Mouse (Mus musculus) left cerebral cortex, postnatal 10 days (tissue): ENCODE measurements at regions not wholly inside any gene's neighbourhood (a gene's known extent, or its start where the extent isn't known, plus 50 kb on each side); places are given as distances from the start of the nearest gene placed in this dataset.

Experiments used
- DNase-seq, 2 experiments: peaks; one replicate each; pipeline ENCODE4 v3.0.0; 2021 to 2022; ENCODE audit warnings: low spot score in 2 of 2, mixed read lengths in 1 of 2; ENCODE audit errors: extremely low spot score in 1 of 2
- intact Hi-C: fragments of 180-260 bp; cut with DNase I; formaldehyde crosslinking; loops from one replicate; pipeline ENCODE4 v1.15.1; 2025

DNA sequence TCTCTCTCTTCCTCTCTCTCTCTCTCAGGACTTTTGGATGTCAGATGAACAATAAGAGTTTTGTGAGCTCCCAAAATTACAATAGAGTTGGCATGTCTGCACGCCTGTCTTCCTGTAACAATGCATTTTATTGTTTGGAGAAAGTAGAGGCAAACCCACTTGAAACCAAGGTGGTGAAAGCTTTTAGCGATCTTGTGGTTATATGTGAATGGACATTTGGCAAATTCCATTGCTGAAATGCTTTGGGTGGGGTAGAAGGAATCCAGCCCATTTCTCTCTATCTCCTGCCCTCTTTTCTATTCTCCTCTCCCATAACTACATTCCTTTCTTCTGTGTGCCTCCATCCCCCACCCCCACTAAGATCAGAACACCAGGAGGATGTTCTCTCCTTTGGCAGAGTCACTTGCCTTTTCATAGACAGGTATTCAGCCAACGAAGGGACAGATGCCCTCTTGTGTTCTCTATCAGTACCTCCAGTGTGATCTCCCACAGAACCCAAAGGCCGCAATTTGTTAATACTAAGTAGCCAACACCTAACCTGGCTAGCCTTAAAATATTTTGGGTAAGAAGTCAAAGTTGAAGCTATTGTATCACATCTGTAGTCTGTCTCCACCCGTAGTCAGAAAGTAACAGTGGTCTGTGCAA lies 542.9 kb downstream of the Lmo4 start:
- no peak for DNase-seq
- intact Hi-C loops: no loop called here

DNA sequence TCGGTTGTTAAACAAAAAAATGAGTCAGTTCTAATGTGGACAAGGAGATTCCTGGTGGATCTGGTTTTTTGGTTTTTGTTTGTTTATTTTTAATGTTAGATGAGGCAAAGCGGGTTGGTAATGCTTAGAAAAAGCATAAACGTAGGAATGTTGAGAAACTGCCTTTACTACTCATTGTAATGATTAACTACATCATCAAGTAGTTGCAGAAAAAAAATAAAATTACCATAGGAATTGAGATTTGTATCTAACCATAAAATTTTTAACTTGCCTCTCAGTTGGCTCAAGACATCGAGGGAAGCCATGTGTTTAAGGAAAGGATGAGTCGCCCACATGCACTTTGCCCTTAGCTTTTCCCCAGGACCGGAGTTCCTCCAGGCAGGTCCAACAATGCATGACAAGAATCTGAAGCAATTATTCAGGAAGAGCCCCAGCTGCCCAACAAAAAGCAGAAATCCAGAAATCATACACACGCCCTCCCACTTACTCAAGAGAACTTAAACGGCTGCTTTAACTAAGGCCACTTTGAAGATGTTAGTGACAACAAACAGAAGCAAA lies 545.5 kb downstream of the Lmo4 start:
- intact Hi-C loops: no loop called here
- DNase-seq: no peak

DNA sequence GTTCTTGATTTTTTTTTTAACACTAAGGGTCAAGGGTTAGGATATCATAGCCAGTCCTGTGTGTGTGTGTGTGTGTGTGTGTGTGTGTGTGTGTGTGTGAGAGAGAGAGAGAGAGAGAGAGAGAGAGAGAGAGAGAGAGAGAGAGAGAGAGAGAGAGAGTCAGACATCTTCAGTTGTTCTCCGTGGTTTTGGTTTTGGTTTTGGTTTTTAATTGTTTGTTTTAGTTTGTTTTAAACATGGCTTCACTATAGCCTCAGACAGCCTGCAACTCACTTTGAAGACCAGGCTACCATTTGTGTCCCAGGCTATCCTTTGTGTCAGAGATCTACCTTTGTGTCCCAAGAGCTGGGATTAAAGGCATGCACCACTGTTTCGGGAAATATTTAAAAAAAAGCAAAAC lies 557.8 kb downstream of the Lmo4 start:
- intact Hi-C loops: no loop called here

DNA sequence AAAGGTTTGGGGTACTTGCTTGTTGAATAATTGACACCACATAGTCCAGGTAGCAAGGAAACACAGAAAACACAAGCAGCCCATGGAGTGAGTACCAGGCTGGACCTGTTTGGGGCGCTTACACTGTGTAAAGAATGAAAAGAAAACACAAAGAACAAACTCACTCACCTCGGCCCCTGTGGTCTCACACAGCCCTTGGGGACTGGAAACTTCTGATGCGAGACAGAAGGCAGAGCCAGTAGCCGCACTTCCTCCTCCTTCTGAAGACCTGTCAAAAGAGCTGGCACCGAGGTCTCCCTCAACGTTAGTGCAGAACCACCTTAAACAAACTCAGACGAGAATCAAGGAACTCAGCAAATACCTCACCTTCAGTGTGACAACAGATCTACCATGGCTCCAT lies 558.2 kb downstream of the Lmo4 start:
- intact Hi-C loops: no loop called here
- no peak for DNase-seq

More for the DNA sequence above, 557.8 kb downstream of the Lmo4 start:
- no peak for DNase-seq

DNA sequence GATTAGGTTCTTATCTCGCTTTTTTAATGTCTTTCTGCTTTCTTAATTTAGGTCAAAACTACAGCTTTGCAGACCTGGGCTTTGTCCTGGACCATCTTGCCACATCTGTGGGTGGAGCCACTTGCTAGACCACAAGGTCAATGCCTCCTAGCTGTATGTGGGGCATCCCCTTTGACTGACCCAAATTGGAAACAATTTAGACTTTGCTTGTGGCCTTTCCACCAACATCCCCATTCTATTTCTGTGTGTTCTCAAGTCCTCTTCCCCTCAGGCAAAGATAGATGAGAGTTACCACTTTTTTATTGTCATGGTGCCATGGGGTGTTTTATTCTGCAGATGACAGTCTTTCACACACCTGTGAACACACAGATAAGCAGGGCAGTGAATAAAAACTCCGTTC lies 572.0 kb downstream of the Lmo4 start:
- intact Hi-C loops: no loop called here
- no peak for DNase-seq

DNA sequence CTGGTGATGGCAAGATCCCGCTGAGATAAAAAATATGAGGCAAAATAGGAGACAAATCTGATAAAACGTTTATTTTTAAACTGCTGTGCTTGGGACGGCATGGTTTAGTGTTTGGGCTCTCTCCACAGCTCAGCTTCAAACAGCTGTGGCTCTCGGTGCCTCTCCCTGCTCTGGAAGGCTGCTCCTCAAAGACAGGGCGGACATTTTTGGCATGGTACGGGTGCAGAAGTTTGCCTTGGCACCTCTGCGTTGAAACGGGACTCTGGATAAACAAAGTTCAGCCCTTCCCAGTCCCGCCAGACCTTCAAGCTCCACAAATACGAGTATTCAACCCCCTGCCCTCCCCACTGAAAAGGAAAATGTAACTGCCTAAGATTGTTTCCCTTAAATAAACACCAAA lies 573.8 kb downstream of the Lmo4 start:
- DNase-seq: peak in 1 of 2 experiments; percentile 42
- intact Hi-C loops: no loop called here

DNA sequence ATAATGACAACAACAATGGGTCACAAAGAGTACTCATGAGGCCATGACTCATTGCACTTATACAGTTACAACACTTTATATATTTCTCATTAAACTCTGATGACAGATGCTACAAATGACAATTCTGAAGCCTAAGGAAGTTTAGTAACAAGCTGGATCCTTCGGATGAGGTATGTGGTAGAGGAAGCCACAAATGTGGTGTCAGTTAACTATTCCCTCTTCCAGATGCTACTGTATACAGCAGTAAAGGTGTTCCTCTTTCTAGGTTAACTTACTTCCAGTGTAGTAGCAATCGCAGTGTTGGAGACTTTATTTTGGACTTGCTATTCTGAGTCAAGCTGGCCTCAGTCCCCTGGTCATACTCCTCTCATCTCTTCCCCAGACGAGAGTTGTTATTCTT lies 580.1 kb downstream of the Lmo4 start:
- intact Hi-C loops: no loop called here
- no peak for DNase-seq

DNA sequence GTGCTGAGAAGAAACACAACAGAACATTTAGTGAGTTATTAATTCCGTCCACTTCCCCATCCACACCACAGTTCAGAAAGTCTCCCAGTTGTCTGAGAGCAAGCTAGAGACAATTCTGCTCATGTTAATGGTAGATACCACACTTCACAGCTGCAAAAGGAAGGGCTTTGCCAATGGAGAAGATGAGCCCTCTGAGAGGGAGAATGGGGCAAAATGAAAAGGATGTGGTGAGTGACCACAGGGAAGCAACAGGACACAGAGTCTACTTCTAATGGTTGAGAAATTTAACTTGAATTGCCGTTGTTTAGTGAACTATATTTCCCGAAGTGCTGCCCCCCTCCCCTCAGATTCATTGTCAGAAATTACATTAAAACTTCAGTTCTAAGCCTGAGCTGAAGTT lies 582.7 kb downstream of the Lmo4 start:
- no peak for DNase-seq
- intact Hi-C loops: no loop called here

DNA sequence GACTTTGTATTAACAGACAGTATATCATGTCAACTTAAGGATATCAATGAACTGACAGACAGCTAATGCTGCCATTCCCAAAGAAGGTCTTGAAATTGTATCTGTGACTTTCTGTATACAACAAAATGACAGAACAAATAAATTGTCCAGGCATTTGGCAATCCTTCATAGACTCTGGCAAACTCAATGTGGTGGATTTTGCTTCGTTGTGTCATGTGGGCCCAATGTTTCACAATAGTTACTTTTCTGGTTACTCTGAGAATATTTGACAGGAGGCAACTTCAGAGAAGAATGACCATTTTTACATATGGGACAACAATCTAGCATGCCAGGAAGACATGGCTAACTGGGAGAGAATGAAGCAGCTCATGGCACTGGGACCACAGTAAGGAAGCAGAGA lies 585.9 kb downstream of the Lmo4 start:
- intact Hi-C loops: no loop called here
- DNase-seq: no peak

DNA sequence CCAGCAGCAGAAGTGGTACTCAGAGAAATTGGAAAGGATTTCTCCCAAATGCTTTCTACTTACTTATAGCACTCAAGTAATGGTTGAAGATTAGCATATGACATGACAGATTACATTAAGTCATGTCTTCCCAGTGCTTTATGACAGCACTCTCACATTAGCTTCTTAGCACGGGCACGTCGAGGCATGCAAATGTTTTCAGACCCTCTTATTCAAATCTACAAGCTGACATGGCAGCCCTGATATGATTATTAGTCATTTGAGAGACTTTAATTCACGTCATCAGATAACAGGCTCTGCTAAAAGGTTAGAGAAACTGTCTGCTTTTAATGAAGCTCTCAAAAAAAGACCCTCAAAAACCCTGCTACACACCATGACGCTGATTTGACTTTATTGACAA lies 590.1 kb downstream of the Lmo4 start:
- no peak for DNase-seq
- intact Hi-C loops: no loop called here

DNA sequence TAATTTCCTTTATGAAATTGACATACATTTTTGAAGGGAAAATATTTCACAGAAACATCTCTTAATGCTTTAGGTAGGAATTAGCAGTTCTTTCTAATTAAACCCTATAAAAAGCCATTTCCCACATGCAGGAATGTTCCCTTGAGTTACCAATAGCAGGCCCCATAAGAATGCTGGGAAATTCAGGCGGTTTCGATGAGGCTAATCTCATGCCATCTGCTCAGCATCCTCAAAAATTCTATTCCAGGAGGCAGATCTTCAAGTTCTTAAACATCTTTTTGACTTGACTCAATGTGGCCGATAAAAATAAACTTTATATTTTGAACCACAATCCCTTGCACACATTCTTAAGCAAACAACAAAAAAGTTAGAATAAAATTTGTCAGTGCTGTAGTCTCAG lies 591.0 kb downstream of the Lmo4 start:
- DNase-seq: peak in 1 of 2 experiments; percentile 28
- intact Hi-C loops: no loop called here

DNA sequence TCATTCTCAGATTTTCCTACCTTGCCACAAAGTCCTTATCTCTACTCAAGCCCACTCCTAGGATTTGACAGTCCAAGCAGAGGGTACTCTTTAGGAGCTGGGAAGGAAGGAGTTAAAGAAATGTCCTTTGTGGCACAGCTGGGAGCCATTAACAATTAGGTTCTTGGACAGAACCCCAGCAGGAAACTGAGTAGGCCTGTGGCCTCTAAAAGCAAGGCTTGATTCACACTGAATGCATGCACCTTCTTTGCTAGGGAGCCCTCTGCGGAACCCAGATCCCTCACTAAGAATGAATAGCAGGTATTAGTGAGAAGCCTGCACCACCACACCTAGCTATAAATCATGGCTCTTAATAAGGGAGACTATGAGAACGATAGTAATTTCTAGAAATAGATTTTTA lies 595.3 kb downstream of the Lmo4 start:
- intact Hi-C loops: loop anchor here (10.0 kb wide), 2 partner anchors 95 to 595 kb away; partner anchors contain the start of gene Lmo4

DNA sequence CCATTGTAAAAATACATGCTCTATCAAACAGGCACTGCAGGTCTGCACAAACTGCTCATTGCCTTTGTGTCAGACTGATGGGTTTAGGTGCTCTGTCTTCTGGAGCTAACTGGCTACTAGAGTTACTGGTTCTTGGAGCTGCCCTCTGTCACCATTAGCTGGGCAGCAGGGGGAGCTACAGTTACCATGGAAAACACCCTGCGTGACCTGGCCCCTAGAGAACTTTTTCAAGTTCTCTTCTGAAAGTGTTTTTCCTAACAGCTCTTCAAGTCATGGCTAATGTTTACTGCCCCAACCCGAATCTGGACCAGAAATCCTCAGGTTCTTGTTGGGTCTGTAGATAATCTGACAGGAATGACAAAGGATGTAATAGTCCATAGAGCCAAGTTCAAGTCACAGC lies 605.9 kb downstream of the Lmo4 start:
- intact Hi-C loops: loop anchor here (10.0 kb wide), 1 partner anchor 354 kb away; no protein-coding TSS in a partner anchor

More for the DNA sequence above, 595.3 kb downstream of the Lmo4 start:
- DNase-seq: no peak

DNA sequence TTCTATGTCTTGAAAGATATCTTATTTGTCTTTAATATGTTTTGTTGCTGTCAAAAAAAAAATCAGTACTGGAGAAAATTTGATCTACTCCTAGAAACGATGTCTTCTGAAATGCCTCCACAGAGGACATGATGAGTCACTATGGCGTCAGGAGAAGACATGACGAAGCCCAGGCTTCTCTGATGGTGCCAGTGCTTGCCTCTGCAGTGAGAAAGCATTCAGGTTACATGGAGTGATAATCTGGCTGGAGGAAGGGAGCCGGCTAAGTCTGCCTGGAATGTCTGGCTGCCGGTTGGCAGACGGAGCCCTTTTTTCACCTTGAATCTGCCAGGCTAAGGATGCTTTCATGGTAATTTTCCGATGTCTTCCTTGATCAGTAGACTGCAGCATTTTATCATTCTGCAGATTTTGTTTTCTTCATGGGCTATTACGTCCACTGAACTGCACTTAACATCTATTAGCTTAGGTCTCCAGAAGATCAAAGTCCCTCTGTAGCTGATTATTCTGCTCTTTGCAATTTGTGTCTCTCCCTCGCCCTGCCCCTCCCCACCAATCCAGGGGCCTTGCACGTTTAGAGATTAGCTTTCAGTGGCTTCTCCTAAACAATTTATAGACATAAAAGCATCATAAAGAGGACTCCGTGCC lies 607.9 kb downstream of the Lmo4 start:
- no peak for DNase-seq
- intact Hi-C loops: loop anchor here (10.0 kb wide), 1 partner anchor 352 kb away; no protein-coding TSS in a partner anchor

More for the DNA sequence above, 605.9 kb downstream of the Lmo4 start:
- no peak for DNase-seq

DNA sequence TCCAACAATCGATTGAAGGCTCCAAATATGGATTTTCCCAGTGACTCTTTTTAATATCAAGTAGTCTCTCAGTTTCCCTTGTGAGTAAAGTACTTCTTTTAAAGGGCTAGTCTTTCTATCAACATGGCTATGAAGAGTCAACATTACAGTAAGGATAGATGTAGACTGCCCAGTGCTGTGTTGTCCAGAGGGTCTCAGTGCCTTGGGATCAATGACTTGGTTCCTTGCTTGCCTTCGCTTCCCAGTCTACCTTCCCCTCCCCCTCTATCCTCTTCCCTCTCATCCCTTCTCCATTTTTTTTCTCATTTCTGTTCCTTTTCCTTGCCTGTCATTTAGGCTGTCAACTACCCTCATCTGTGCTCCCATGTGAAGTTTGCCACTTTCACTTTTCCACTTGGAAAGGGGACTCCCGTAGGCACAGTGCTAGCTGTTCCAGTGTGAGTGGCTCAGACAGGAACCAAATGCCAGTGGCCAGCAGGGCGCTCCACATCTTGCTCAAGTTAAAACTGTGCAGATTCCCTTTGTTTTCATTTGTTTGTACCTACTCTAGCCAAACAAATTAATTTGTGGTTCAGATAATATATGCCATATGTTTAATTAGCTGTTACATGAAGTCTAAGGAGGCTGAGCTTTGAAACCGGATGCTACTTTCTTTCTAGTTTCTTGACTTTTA lies 608.9 kb downstream of the Lmo4 start:
- no peak for DNase-seq
- intact Hi-C loops: loop anchor here (10.0 kb wide), 1 partner anchor 351 kb away; no protein-coding TSS in a partner anchor

DNA sequence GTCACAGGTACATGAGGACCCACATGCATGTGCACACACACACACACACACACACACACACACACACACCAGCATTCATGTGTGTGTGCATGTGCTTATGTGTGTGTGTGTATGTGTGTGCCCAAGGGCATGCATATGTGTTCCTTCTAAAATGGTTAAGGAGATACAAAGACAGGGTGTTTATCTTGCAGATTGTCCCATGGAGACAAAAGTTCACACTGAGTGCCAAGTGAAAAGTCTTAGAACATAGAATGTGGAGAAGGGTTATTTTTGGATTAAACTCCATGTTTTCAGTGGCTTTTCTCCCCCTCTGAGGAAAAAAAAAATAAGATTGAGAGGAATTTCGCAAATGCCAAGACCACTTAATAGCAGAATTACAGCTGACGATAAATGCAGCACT lies 609.9 kb downstream of the Lmo4 start:
- intact Hi-C loops: loop anchor here (10.0 kb wide), 1 partner anchor 350 kb away; no protein-coding TSS in a partner anchor
- DNase-seq: no peak

DNA sequence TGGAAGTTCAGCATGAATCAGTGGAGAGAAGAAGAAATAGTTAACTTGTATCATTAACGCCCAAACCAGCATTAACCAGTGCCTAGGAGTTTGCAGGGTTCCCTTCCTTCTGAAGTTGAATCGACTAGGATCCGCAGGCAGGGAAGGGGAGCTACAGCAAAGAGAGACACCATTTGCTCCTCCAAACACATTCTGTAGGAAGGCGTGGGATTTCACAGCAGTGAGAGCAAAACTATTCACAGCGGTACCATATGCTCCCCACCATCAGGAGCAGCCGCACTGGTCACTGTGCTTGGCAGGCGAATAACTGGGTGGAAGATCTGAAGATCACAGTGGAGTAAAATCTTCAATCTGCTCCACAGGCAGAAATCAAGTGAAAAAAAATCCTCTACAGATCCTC lies 610.3 kb downstream of the Lmo4 start:
- intact Hi-C loops: loop anchor here (10.0 kb wide), 1 partner anchor 350 kb away; no protein-coding TSS in a partner anchor
- peak; percentile 51 to 77 for DNase-seq

DNA sequence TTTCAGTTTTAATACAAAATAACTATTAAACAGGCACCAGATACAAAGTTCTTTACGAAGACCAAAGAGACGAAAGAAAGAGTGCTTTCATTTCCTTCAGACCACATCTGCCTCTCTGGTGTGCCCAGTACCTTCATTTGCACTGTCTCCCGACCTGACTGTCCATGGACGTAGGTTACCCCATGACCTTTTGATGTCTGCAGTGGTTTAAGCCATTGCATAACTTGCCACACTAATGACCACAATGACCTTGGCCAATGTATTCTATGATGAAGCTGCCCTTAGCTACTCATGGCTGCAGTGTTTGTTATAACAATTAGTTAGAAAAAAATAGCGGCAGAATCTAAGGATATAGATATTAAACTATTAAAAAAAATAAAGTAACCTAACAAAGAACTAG lies 618.4 kb downstream of the Lmo4 start:
- intact Hi-C loops: no loop called here
- DNase-seq: no peak

DNA sequence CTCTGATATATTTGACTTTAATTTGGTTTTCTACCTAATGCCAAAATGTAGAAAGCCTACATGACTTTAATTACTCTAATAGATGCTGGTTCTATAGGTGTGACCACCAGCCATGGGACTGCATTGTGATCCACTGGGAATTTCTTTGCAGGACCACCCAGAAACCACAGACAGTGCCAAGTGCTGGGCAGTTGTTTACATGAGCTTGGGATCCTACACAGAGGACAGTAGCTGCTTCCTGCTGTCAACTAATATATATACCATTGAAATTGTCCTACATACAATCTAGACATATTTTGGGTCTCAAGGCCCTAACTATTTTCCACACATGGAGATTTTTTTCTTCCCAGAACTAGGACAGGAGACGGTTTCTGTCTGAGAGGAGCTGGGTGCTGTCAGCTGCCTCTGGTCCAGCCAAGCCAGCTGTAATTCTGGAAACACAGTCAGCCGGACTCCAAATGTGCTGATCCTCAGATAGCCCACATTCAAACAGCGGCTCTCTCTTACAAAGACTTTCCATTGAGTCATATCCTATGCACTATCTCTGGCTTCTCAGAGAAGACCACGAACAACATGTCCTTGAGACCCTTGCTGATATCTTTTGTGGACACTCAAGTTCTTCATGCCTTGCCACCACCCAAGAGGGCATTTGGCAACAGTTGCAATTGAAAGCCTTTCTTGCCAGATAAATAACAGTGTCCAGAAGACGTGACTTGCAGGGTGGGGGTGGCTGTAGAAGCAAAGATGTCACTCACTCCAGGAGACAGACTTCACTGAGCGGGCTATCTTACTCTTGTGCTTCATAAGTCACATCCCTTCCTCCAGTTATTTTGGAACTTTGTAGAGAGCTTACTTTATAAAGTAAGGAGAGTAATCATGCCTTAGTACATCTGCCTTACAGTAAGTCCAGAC lies 620.1 kb downstream of the Lmo4 start:
- intact Hi-C loops: no loop called here
- no peak for DNase-seq
